Mouse (Mus musculus) neural tube, postnatal 0 days (tissue): Measurements from ENCODE around the gene Appl1. TPM values are rescaled to one million over a fixed set of nuclear protein-coding genes. Genes with fewer than 3 reads are reported as not detected.

Experiments used
- polyA plus RNA-seq: library from polyadenylated mRNA; unstranded; fragments of >200 nt; fragmentation: Nextera tagmentation; extraction: Ambion mirVana; gene quantifications from 2 replicates; pipeline ENCODE4 v1.2.1, GENCODE M21; 2015

Gene Appl1
- 64.3 and 76.5 TPM in 2 replicates for polyA plus RNA-seq

GRCm38 (mm10) chr14:26971106-26971789, at the start of gene Appl1:
Gene Appl1 (minus strand): TSS chr14:26971232.

DNA sequence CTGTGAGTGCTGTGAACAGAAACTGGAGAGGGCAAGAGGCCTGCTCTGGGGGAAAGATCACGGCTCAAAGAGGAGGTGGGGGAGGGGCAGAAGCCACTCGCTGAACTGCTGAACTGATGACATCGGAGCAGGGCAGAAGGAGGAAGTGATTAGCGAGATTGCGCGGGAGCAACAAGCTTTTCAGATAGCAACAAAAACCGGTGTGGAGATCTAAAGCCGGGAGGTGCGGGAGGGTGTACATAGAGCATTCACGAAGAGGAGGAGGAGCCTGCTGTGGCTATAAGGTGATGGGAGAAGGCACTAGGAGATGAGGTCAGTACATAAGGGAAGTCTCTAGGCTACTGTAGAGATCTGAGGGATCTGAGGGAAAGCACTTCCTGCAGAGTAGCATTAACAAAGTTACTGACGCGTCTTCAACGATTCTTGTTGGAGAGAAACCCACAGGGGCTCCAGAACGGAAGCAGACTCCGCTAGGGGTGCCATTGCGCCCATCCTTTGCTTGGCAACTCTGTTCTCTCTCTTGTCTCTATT, 23.2 kb upstream of the Appl1 start, which contains the start of gene Hesx1:
TSS of gene Hesx1 (plus strand) at position 206 of the 531 bp plus-strand sequence.

DNA sequence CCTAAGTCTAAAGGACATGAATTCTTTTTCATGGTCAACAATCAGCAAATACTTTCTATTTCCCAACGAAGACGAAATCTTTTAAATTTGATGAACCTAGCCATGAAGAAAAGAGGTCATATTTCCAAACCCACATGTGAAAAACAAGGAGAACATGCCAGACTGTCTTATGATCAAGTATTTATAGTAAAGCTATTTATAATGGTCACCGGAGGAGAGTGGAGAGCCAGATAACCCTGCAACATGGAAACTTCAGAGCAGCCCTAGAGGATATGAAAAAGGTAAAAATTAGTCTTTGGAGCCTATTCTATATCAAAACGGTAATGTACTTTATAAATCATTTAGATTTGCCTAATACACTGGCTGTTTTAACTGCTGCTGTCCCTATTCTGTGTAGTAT, 76.6 kb downstream of the Appl1 start, which contains the start of gene Asb14:
TSS of gene Asb14 (plus strand) at position 166 of the 400 bp plus-strand sequence.

Other genes with a start within 250 kb of the Appl1 start
- 0.19 and 0.27 TPM in 2 replicates for gene Asb14, start 76.7 kb downstream of the Appl1 start, polyA plus RNA-seq
- gene Hesx1, start 23.2 kb upstream of the Appl1 start, polyA plus RNA-seq: 0.24 and 0.63 TPM in 2 replicates
- gene Il17rd, start 67.7 kb upstream of the Appl1 start, polyA plus RNA-seq: 2.2 and 2.6 TPM in 2 replicates
- 18.5 and 19.7 TPM in 2 replicates for gene Arhgef3, start 143.7 kb upstream of the Appl1 start, polyA plus RNA-seq